8 mouse cellular contexts compared by ENCODE assay signal in the genomic region with DNA sequence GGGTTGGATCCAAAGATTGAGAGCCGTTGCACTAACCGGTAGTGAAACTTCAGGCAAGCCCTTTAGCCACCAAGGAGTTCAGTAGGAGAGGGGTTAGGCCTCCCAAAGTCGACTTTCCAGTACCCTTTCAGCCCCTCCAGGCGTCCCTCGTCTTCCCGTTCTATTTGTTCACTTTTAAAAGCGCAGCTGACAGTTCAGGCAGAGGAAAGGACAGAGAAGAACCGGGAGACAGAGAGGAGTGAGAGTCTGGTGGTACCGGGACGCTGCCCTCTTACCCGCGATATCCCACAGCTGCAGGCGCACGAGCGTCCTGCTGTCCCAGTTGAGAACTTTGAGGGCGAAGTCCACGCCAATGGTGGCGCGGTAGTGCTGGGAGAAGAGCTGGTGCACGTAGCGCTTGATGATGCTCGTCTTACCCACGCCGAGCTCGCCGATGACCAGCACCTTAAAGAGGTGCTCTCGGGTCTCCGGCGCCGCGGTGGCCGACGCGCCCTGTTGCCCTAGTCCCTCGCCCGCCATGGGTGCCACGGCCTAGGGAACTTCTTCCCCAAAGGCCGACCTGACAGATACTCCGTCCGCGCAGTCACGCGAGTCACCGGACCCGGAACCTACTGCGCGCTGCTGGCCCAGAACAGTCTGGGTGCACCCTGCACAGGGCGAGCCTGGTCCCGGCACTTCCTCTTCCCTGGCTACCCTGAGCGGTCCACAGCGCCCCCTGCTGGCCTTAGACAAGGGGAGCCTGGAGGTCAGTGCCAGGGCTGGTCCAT. TPM values are rescaled to one million over a fixed set of nuclear protein-coding genes. Genes with fewer than 3 reads are reported as not detected.
A peak's percentile ranks its signal among the peaks of the same experiment; 100 is the strongest.
DNase-seq lines count a peak whose midpoint lies in the region; ATAC-seq and TF ChIP-seq lines count a peak whose summit lies in the region.

A gene (minus strand): TSS at position 696 of the 767 bp plus-strand sequence.

- peak within 1 kb of the TSS; percentile 56 for H3K9ac ChIP-seq in forebrain, embryonic 15.5 days (replicated peaks)
- peak within 1 kb of the TSS; percentile 54 for H3K9ac ChIP-seq in liver, embryonic 16.5 days (ENCODE audit: low read depth, low read length)
- H3K9ac ChIP-seq in neural tube, embryonic 12.5 days, result peak within 1 kb of the TSS; percentile 46
- H3K9ac ChIP-seq in stomach, postnatal 0 days (ENCODE audit: low read length), result peak within 1 kb of the TSS; percentile 73

- H3K36me3 ChIP-seq in E14TG2a.4 (ENCODE audit: insufficient read depth, low read length), result no peaks in the 10 kb centered on the region
- no peaks in the 10 kb centered on the region for H3K36me3 ChIP-seq in forebrain, embryonic 15.5 days
- H3K36me3 ChIP-seq in liver, embryonic 16.5 days (ENCODE audit: control insufficient read depth, insufficient read depth), result no peaks in the 10 kb centered on the region
- H3K36me3 ChIP-seq in neural tube, embryonic 12.5 days, result no peaks in the 10 kb centered on the region
- no peaks in the 10 kb centered on the region for H3K36me3 ChIP-seq in stomach, postnatal 0 days (ENCODE audit: control insufficient read depth, insufficient read depth, low read length)

- ATAC-seq in forebrain, embryonic 15.5 days (replicated peaks), result peak; percentile 97
- peak; percentile 92 for ATAC-seq in liver, embryonic 16.5 days (ENCODE audit: low read depth)
- peak; percentile 100 for ATAC-seq in neural tube, embryonic 12.5 days (ENCODE audit: low FRiP score, low read depth)
- peak; percentile 99 for ATAC-seq in stomach, postnatal 0 days (ENCODE audit: low FRiP score, low TSS enrichment)

- WGBS in forebrain, embryonic 15.5 days, result 0% methylated on average over 51 of the region's 51 CpGs
- WGBS in large intestine, adult 2 months, result under 1% methylated on average over 51 of the region's 51 CpGs
- WGBS in liver, embryonic 16.5 days (ENCODE audit: insufficient replicate concordance), result under 1% methylated on average over 51 of the region's 51 CpGs
- WGBS in neural tube, embryonic 12.5 days, result under 1% methylated on average over 51 of the region's 51 CpGs
- WGBS in stomach, postnatal 0 days, result under 1% methylated on average over 51 of the region's 51 CpGs

- H3K4me3 ChIP-seq in E14TG2a.4 (replicated peaks; ENCODE audit: low read length), result peak within 1 kb of the TSS; percentile 83
- H3K4me3 ChIP-seq in forebrain, embryonic 15.5 days, result peak within 1 kb of the TSS; percentile 72
- peak within 1 kb of the TSS; percentile 61 for H3K4me3 ChIP-seq in liver, embryonic 16.5 days (ENCODE audit: low read depth, low read length)
- peak within 1 kb of the TSS; percentile 58 for H3K4me3 ChIP-seq in neural tube, embryonic 12.5 days
- peak within 1 kb of the TSS; percentile 67 for H3K4me3 ChIP-seq in stomach, postnatal 0 days (ENCODE audit: low read depth, low read length)

- TF ChIP-seq EP300 in stomach, postnatal 0 days (optimal IDR thresholded peaks at IDR 0.05), result no peak

- intact Hi-C loops in heart, postnatal 14 days (cut with DNase I), result loop anchor here (1.0 to 10.0 kb wide), 3 partner anchors 149 to 743 kb away; no protein-coding TSS in a partner anchor

- H3K4me1 ChIP-seq in E14TG2a.4 (replicated peaks; ENCODE audit: low read depth, low read length), result peaks cover 4% of the 10 kb centered on the region; the same call in 1 of the 2 replicates
- H3K4me1 ChIP-seq in forebrain, embryonic 15.5 days, result peaks cover 12% of the 10 kb centered on the region
- no peaks in the 10 kb centered on the region for H3K4me1 ChIP-seq in liver, embryonic 16.5 days (ENCODE audit: control insufficient read depth, low read depth, low read length)
- no peaks in the 10 kb centered on the region for H3K4me1 ChIP-seq in neural tube, embryonic 12.5 days
- H3K4me1 ChIP-seq in stomach, postnatal 0 days (replicated peaks; ENCODE audit: control insufficient read depth, insufficient read depth), result no peaks in the 10 kb centered on the region

- no peak within 1 kb of the TSS for H3K27ac ChIP-seq in forebrain, embryonic 15.5 days (replicated peaks)
- H3K27ac ChIP-seq in liver, embryonic 16.5 days (ENCODE audit: low read length), result peak within 1 kb of the TSS; percentile 22
- H3K27ac ChIP-seq in neural tube, embryonic 12.5 days, result no peak within 1 kb of the TSS
- H3K27ac ChIP-seq in stomach, postnatal 0 days (replicated peaks), result peak within 1 kb of the TSS; percentile 77

- peak; percentile 87 for DNase-seq in cerebellum, adult 11-12 months
- peak; percentile 95 to 97 for DNase-seq in heart, postnatal 14 days
- peak; percentile 94 for DNase-seq in large intestine, adult 2 months (ENCODE audit: low read depth, low spot score)
- DNase-seq in stomach, postnatal 0 days (ENCODE audit: low spot score), result peak; percentile 94

- H3K27me3 ChIP-seq in E14TG2a.4 (ENCODE audit: insufficient read depth, low read length), result peaks cover 20% of the 10 kb centered on the region
- H3K27me3 ChIP-seq in forebrain, embryonic 15.5 days, result no peaks in the 10 kb centered on the region
- no peaks in the 10 kb centered on the region for H3K27me3 ChIP-seq in liver, embryonic 16.5 days (ENCODE audit: control insufficient read depth, insufficient read depth, low read depth, low read length)
- H3K27me3 ChIP-seq in neural tube, embryonic 12.5 days (replicated peaks), result no peaks in the 10 kb centered on the region
- no peaks in the 10 kb centered on the region for H3K27me3 ChIP-seq in stomach, postnatal 0 days (ENCODE audit: control insufficient read depth, insufficient read depth, low read length)

- peak; percentile 80 for TF ChIP-seq CTCF in E14TG2a.4 (conservative IDR thresholded peaks at IDR 0.05; ENCODE audit: low read length)
- peak; percentile 100 for TF ChIP-seq CTCF in stomach, postnatal 0 days (IDR thresholded peaks at IDR 0.05; ENCODE audit: low read depth)

- H3K4me2 ChIP-seq in forebrain, embryonic 15.5 days (replicated peaks), result peak within 1 kb of the TSS; percentile 100
- H3K4me2 ChIP-seq in liver, embryonic 16.5 days (ENCODE audit: low read depth, low read length), result peak within 1 kb of the TSS; percentile 79
- H3K4me2 ChIP-seq in neural tube, embryonic 12.5 days (replicated peaks), result peak within 1 kb of the TSS; percentile 81
- peak within 1 kb of the TSS; percentile 94 for H3K4me2 ChIP-seq in stomach, postnatal 0 days (replicated peaks; ENCODE audit: low read depth)

- peaks cover 3% of the 10 kb centered on the region; the same call in 1 of the 2 replicates for H3K9me3 ChIP-seq in E14TG2a.4 (ENCODE audit: low read length)
- no peaks in the 10 kb centered on the region for H3K9me3 ChIP-seq in forebrain, embryonic 15.5 days
- H3K9me3 ChIP-seq in liver, embryonic 16.5 days (replicated peaks; ENCODE audit: control insufficient read depth, low read length), result no peaks in the 10 kb centered on the region
- no peaks in the 10 kb centered on the region for H3K9me3 ChIP-seq in neural tube, embryonic 12.5 days
- H3K9me3 ChIP-seq in stomach, postnatal 0 days (ENCODE audit: control insufficient read depth, low read length), result no peaks in the 10 kb centered on the region

RNA-seq across cellular contexts. Expression of the gene that starts here (rescaled TPM):
- 3.8 and 3.9 TPM in 2 replicates for polyA plus RNA-seq in forebrain, embryonic 15.5 days (2015; fragmentation: Nextera tagmentation; extraction: Ambion mirVana)
- total RNA-seq in heart, postnatal 14 days (2021), result 1 to 10 TPM; 2.1 to 2.5 TPM
- polyA plus RNA-seq in large intestine, adult 2 months (2012; rRNA removed), result 6.3 and 7.2 TPM in 2 replicates
- 21.3 and 21.6 TPM in 2 replicates for polyA plus RNA-seq in liver, embryonic 16.5 days (2015; fragmentation: Nextera tagmentation; extraction: Ambion mirVana)
- polyA plus RNA-seq in neural tube, embryonic 12.5 days (2016; fragmentation: Nextera tagmentation; extraction: Ambion mirVana), result 7.1 and 7.6 TPM in 2 replicates
- 20.1 and 20.8 TPM in 2 replicates for polyA plus RNA-seq in stomach, postnatal 0 days (2015; fragmentation: Nextera tagmentation; extraction: Ambion mirVana)

Comparison
In these comparisons a context has a peak if more than half of its experiments do, and no peak if none do; other contexts are left out.
1. H3K27ac ChIP-seq: peak in liver, embryonic 16.5 days (single experiment) and stomach, postnatal 0 days (single experiment); none in forebrain, embryonic 15.5 days (single experiment) and neural tube, embryonic 12.5 days (single experiment).
2. Peak in every context shown above with its lines, with median percentiles within 50 percentile points of each other: H3K4me3 ChIP-seq, DNase-seq, ATAC-seq, H3K4me2 ChIP-seq and H3K9ac ChIP-seq.